Mouse (Mus musculus): ENCODE data around the gene Nemp1. TPM values are rescaled to one million over a fixed set of nuclear protein-coding genes. Genes with fewer than 3 reads are reported as not detected.

Nemp1 gene
- polyA plus RNA-seq (2015; fragmentation: Nextera tagmentation; extraction: Ambion mirVana): 5.6 and 6.3 TPM in 2 replicates

- Histone ChIP-seq H3K36me3 (replicated peaks; ENCODE audit: insufficient read depth, low read length) (peaks cover 12% of the 10 kb centered on the region; the same call in 1 of the 2 replicates), H3K4me2 (ENCODE audit: low read depth, low read length) (peak within 1 kb of the TSS; percentile 90), H3K9ac (replicated peaks) (peak within 1 kb of the TSS; percentile 72), H3K27ac (ENCODE audit: low read depth) (peak within 1 kb of the TSS; percentile 95), H3K4me1 (ENCODE audit: insufficient read depth) (peaks cover 43% of the 10 kb centered on the region), H3K9me3 (ENCODE audit: low read length) (no peaks in the 10 kb centered on the region), H3K27me3 (ENCODE audit: insufficient read depth, low read length) (peaks cover 28% of the 10 kb centered on the region), H3K4me3 (ENCODE audit: low read depth, low read length) (peak within 1 kb of the TSS; percentile 61)
- under 1% methylated on average over 69 of the region's 73 CpGs for WGBS (ENCODE audit: insufficient replicate concordance)
- TF ChIP-seq CTCF (IDR thresholded peaks at IDR 0.05; ENCODE audit: low read depth) (no peak), EP300 (IDR thresholded peaks at IDR 0.05; ENCODE audit: low read depth) (no peak)
- DNase-seq (peak; percentile 78), ATAC-seq (peak; percentile 74)
Observed at GRCm38 (mm10) chr10:127666501-127667268, at the start of gene Nemp1. Gene Nemp1 (plus strand): TSS chr10:127666901.

GRCm38 (mm10) chr10:127617294-127617693 lies 49.4 kb upstream of the Nemp1 start:
- Histone ChIP-seq H3K9me3 (ENCODE audit: low read length) (no peaks in the 10 kb centered on the region), H3K27me3 (ENCODE audit: insufficient read depth, low read length) (peaks cover 16% of the 10 kb centered on the region), H3K4me2 (ENCODE audit: low read depth, low read length) (peak overlapping the region; percentile 93), H3K9ac (replicated peaks) (peak overlapping the region; percentile 74), H3K4me1 (ENCODE audit: insufficient read depth) (peaks cover 33% of the 10 kb centered on the region), H3K4me3 (ENCODE audit: low read depth, low read length) (no peak overlapping the region), H3K36me3 (replicated peaks; ENCODE audit: insufficient read depth, low read length) (no peaks in the 10 kb centered on the region; the same call in 1 of the 2 replicates), H3K27ac (ENCODE audit: low read depth) (peak overlapping the region; percentile 91)
- DNase-seq: no peak
- ATAC-seq: no peak
- 54% methylated on average over 4 of the region's 4 CpGs for WGBS (ENCODE audit: insufficient replicate concordance)
- no peak for TF ChIP-seq CTCF (IDR thresholded peaks at IDR 0.05; ENCODE audit: low read depth)
- TF ChIP-seq EP300 (IDR thresholded peaks at IDR 0.05; ENCODE audit: low read depth): no peak

- H3K9ac ChIP-seq (replicated peaks): peak overlapping the region; percentile 74
- DNase-seq (no peak), ATAC-seq (no peak)
- H3K4me2 ChIP-seq (ENCODE audit: low read depth, low read length): peak overlapping the region; percentile 93
- peaks cover 28% of the 10 kb centered on the region for H3K4me1 ChIP-seq (ENCODE audit: insufficient read depth)
- H3K9me3 ChIP-seq (ENCODE audit: low read length): no peaks in the 10 kb centered on the region
- TF ChIP-seq EP300 (IDR thresholded peaks at IDR 0.05; ENCODE audit: low read depth) (no peak), CTCF (IDR thresholded peaks at IDR 0.05; ENCODE audit: low read depth) (no peak)
- peak overlapping the region; percentile 91 for H3K27ac ChIP-seq (ENCODE audit: low read depth)
- H3K27me3 ChIP-seq (ENCODE audit: insufficient read depth, low read length): peaks cover 16% of the 10 kb centered on the region
- H3K4me3 ChIP-seq (ENCODE audit: low read depth, low read length): peak overlapping the region; percentile 65; the same call in 1 of the 2 replicates
- WGBS (ENCODE audit: insufficient replicate concordance): 33% methylated on average over 6 of the region's 6 CpGs
- no peaks in the 10 kb centered on the region; the same call in 1 of the 2 replicates for H3K36me3 ChIP-seq (replicated peaks; ENCODE audit: insufficient read depth, low read length)
Observed at GRCm38 (mm10) chr10:127618173-127618572, 48.5 kb upstream of the Nemp1 start.

- peaks cover 16% of the 10 kb centered on the region for H3K27me3 ChIP-seq (ENCODE audit: insufficient read depth, low read length)
- peak overlapping the region; percentile 65 for H3K4me3 ChIP-seq (ENCODE audit: low read depth, low read length)
- H3K9ac ChIP-seq (replicated peaks): peak overlapping the region; percentile 74
- peaks cover 28% of the 10 kb centered on the region for H3K4me1 ChIP-seq (ENCODE audit: insufficient read depth)
- no peak for DNase-seq
- no peak for ATAC-seq
- no peaks in the 10 kb centered on the region; the same call in 1 of the 2 replicates for H3K36me3 ChIP-seq (replicated peaks; ENCODE audit: insufficient read depth, low read length)
- WGBS (ENCODE audit: insufficient replicate concordance): 28% methylated on average over 8 of the region's 8 CpGs
- no peaks in the 10 kb centered on the region for H3K9me3 ChIP-seq (ENCODE audit: low read length)
- no peak for TF ChIP-seq CTCF (IDR thresholded peaks at IDR 0.05; ENCODE audit: low read depth)
- TF ChIP-seq EP300 (IDR thresholded peaks at IDR 0.05; ENCODE audit: low read depth): no peak
- H3K4me2 ChIP-seq (ENCODE audit: low read depth, low read length): peak overlapping the region; percentile 93
- peak overlapping the region; percentile 91 for H3K27ac ChIP-seq (ENCODE audit: low read depth)
Observed at GRCm38 (mm10) chr10:127619119-127619721, 47.5 kb upstream of the Nemp1 start.

- Histone ChIP-seq H3K27ac (ENCODE audit: low read depth) (peak overlapping the region; percentile 91), H3K4me2 (ENCODE audit: low read depth, low read length) (peak overlapping the region; percentile 93), H3K4me1 (ENCODE audit: insufficient read depth) (peaks cover 28% of the 10 kb centered on the region), H3K4me3 (ENCODE audit: low read depth, low read length) (peak overlapping the region; percentile 65), H3K27me3 (ENCODE audit: insufficient read depth, low read length) (peaks cover 16% of the 10 kb centered on the region), H3K36me3 (replicated peaks; ENCODE audit: insufficient read depth, low read length) (no peaks in the 10 kb centered on the region; the same call in 1 of the 2 replicates), H3K9ac (replicated peaks) (peak overlapping the region; percentile 74), H3K9me3 (ENCODE audit: low read length) (no peaks in the 10 kb centered on the region)
- WGBS (ENCODE audit: insufficient replicate concordance): 22% methylated on average over 12 of the region's 12 CpGs
- peak; percentile 53 for DNase-seq
- ATAC-seq: no peak
- no peak for TF ChIP-seq EP300 (IDR thresholded peaks at IDR 0.05; ENCODE audit: low read depth)
- no peak for TF ChIP-seq CTCF (IDR thresholded peaks at IDR 0.05; ENCODE audit: low read depth)
Observed at GRCm38 (mm10) chr10:127619941-127620405, 46.7 kb upstream of the Nemp1 start.

Measured in liver, postnatal 0 days (tissue).